Mouse (Mus musculus) retina, embryonic 14.5 days (tissue): ENCODE measurements at regions not wholly inside any gene's neighbourhood (a gene's known extent, or its start where the extent isn't known, plus 50 kb on each side); places are given as distances from the start of the nearest gene placed in this dataset.
"Not testable (repeated sequence)": the region's sequence is repeated elsewhere in the genome, so short reads cannot be mapped to it uniquely, and the experiment has no call there.

Source experiments
- DNase-seq: peaks from one replicate; pipeline ENCODE4 v3.0.0-alpha.2; 2015; ENCODE audit warnings: low spot score

- no peak for DNase-seq
Measured at GRCm38 (mm10) chrX:103250961-103251360, 64.5 kb upstream of the Nap1l2 start.

- not testable (repeated sequence) for DNase-seq
Measured at GRCm38 (mm10) chrX:103251478-103251877, 65.0 kb upstream of the Nap1l2 start.

- DNase-seq: not testable (repeated sequence)
Measured at GRCm38 (mm10) chrX:103252056-103252850, 65.8 kb upstream of the Nap1l2 start.

- DNase-seq: no peak
Measured at GRCm38 (mm10) chrX:103252881-103253280, 66.4 kb upstream of the Nap1l2 start.

GRCm38 (mm10) chrX:103254867-103255266, 66.3 kb upstream of the Cdx4 start:
- no peak for DNase-seq

DNA sequence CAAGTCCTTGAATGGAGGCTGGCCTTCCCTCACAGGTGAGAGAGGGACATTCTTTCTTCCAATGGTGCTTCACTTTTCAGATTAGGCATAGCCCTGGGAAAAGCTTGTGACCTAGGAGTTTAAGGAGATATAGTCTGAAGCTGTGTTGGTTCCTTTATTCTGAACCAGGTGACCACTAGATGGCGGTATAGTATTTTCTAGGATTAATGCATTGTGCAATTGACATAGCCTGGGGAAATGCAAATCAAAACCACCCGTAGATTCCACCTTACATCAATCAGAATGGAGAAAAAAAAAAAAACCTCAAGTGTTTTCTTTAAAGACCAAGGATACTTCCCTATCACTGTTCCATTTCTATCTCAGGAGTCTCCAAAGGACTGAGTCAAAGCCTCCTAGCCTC, 61.3 kb upstream of the Cdx4 start:
- peak; percentile 80 for DNase-seq
